Comparison of ENCODE assay signal across 17 mouse cellular contexts in genomic region chr15:34747111-34747510, GRCm38 (mm10).
DNase-seq lines count a peak whose midpoint lies in the region; ATAC-seq lines count a peak whose summit lies in the region.
"Had no signal": no experiment of that assay in that cellular context is flagged by ENCODE, and none has a peak within 500 bp of the region (broad histone marks: within the 10 kb centered on the region; RNA-seq: fewer than 3 reads in every experiment).

No protein-coding gene starts in this region.

- 33% methylated on average over 4 of the region's 4 CpGs for WGBS in limb, embryonic 15.5 days

- H3K27me3 ChIP-seq in limb, embryonic 15.5 days, result no peaks in the 10 kb centered on the region

- H3K4me2 ChIP-seq in limb, embryonic 15.5 days, result no peak overlapping the region
- H3K4me2 ChIP-seq: heart, embryonic 11.5 days had no signal

- H3K4me1 ChIP-seq in limb, embryonic 15.5 days, result peaks cover 18% of the 10 kb centered on the region
- H3K4me1 ChIP-seq: midbrain, embryonic 10.5 days had no signal

- peak; percentile 35 to 58 for DNase-seq in frontal cortex, postnatal 36 days (ENCODE audit: low spot score in 2 of 2)
- no peak for DNase-seq in frontal cortex, postnatal 25 days (ENCODE audit: low spot score in 2 of 2)
- DNase-seq in 3T3-L1 (ENCODE audit: low read depth, low spot score) (peak; percentile 74), NIH3T3 (ENCODE audit: low read depth) (peak; percentile 96)
- DNase-seq in cerebellum, adult 11-12 months, result no peak
- DNase-seq: cerebellum, adult 18-20 months; gastrocnemius, postnatal 25 days; heart, postnatal 36 days; kidney, adult 2 months; thymus, postnatal 4 days had no signal

- no peak overlapping the region for H3K4me3 ChIP-seq in limb, embryonic 15.5 days
- H3K4me3 ChIP-seq: midbrain, embryonic 10.5 days had no signal

- ATAC-seq in limb, embryonic 15.5 days (ENCODE audit: insufficient number of reproducible peaks, low FRiP score, low TSS enrichment, low read depth), result no peak
- no peak for ATAC-seq in cerebellum, adult (ENCODE audit: insufficient number of reproducible peaks, low FRiP score, low TSS enrichment)
- ATAC-seq: CD4-positive, CD25-positive, alpha-beta regulatory T cell, adult 4 months; forebrain, embryonic 14.5 days; hindbrain, embryonic 16.5 days had no signal

- no peaks in the 10 kb centered on the region for H3K9me3 ChIP-seq in limb, embryonic 15.5 days
- H3K9me3 ChIP-seq: midbrain, embryonic 10.5 days had no signal

- H3K36me3 ChIP-seq in limb, embryonic 15.5 days, result no peaks in the 10 kb centered on the region
- H3K36me3 ChIP-seq: midbrain, embryonic 10.5 days had no signal

- 0 out of 2 replicates have a peak overlapping the region, but pooled peaks have one; percentile 22 for H3K27ac ChIP-seq in limb, embryonic 15.5 days
- H3K27ac ChIP-seq: midbrain, embryonic 10.5 days had no signal

- no peak overlapping the region for H3K9ac ChIP-seq in limb, embryonic 15.5 days

Comparison
In these comparisons a context has a peak if more than half of its experiments do, and no peak if none do; other contexts are left out.
1. DNase-seq: peak in frontal cortex, postnatal 36 days (2 of 2), 3T3-L1 (single experiment) and NIH3T3 (single experiment); none in frontal cortex, postnatal 25 days (0 of 2) and cerebellum, adult 11-12 months (single experiment).